28 mouse cellular contexts compared by ENCODE assay signal in the genomic region with DNA sequence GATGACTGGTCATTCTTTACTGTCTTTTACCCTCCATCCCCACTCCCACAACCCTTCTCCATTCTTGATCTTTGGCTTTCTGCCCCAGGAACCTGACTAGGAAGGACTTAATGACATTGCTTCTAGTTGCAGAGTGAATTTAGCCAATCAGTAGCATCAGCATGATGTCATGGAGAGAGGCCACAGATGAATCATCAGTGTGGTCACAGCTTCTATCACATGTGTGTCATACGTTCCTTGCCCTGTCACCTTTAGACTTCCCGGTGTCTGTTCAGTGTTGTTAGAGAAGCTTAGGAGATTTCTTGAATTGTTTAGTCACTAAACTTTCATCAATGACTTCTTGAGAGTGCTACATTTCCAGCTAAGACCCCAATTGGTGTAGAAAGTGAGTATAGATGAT. TPM values are rescaled to one million over a fixed set of nuclear protein-coding genes. Genes with fewer than 3 reads are reported as not detected.
DNase-seq lines count a peak whose midpoint lies in the region; TF ChIP-seq lines count a peak whose summit lies in the region.
"Had no signal": no experiment of that assay in that cellular context is flagged by ENCODE, and none has a peak within 500 bp of the region (broad histone marks: within the 10 kb centered on the region; RNA-seq: fewer than 3 reads in every experiment).

No protein-coding gene starts in this region.

- in situ Hi-C loops in CH12.LX (cut with MboI; ENCODE audit: low pct_ligation_motif_present, low pct_unique_long_range_greater_than_20kb, low sequenced_read_pairs), result no loop called here

- dilution Hi-C loops in CH12.LX (cut with MboI; ENCODE audit: extremely low pct_ligation_motif_present, extremely low pct_unique_long_range_greater_than_20kb, low sequenced_read_pairs), result no loop called here

- H3K27ac ChIP-seq in CH12.LX (ENCODE audit: insufficient read depth, low read depth) (no peak overlapping the region), macrophage (peak overlapping the region; percentile 28)
- H3K27ac ChIP-seq in small intestine, adult 2 months (ENCODE audit: insufficient read depth, low read depth, low read length), result peak overlapping the region; percentile 82
- H3K27ac ChIP-seq: forebrain, embryonic 13.5 days; hindbrain, embryonic 14.5 days; kidney, postnatal 0 days; liver, embryonic 14.5 days; stomach, embryonic 15.5 days had no signal

- no peak for TF ChIP-seq POLR2A in CH12.LX (IDR thresholded peaks at IDR 0.05; ENCODE audit: low read depth, low read length)
- no peak for TF ChIP-seq POLR2A in small intestine, adult 2 months (IDR thresholded peaks at IDR 0.05; ENCODE audit: low read depth, low read length)

- no peak overlapping the region for H3K9ac ChIP-seq in CH12.LX (ENCODE audit: insufficient read depth, low read depth)
- H3K9ac ChIP-seq: forebrain, embryonic 13.5 days; heart, embryonic 12.5 days; hindbrain, embryonic 14.5 days; liver, embryonic 14.5 days; stomach, embryonic 15.5 days had no signal

- H3K36me3 ChIP-seq in CH12.LX (replicated peaks in 1 of 2; ENCODE audit: control insufficient read depth in 1 of 2, insufficient read depth in 1 of 2, low read length in 1 of 2) (no peaks in the 10 kb centered on the region), macrophage (ENCODE audit: inconsistent target) (no peaks in the 10 kb centered on the region)
- no peaks in the 10 kb centered on the region for H3K36me3 ChIP-seq in small intestine, adult 2 months (ENCODE audit: control insufficient read depth, insufficient read depth, low read length)
- H3K36me3 ChIP-seq: heart, embryonic 12.5 days; stomach, embryonic 15.5 days had no signal

- H3K27me3 ChIP-seq in CH12.LX (replicated peaks), result no peaks in the 10 kb centered on the region
- H3K27me3 ChIP-seq in small intestine, adult 2 months (ENCODE audit: control insufficient read depth, insufficient read depth, low read length), result no peaks in the 10 kb centered on the region
- H3K27me3 ChIP-seq: heart, embryonic 12.5 days; stomach, embryonic 15.5 days had no signal

- H3K79me2 ChIP-seq in CH12.LX (replicated peaks; ENCODE audit: control insufficient read depth, extremely low read depth, insufficient read depth, poor library complexity, severe bottlenecking), result no peaks in the 10 kb centered on the region
- no peaks in the 10 kb centered on the region for H3K79me2 ChIP-seq in macrophage (ENCODE audit: inconsistent target)

- H3K4me3 ChIP-seq in CH12.LX (replicated peaks in 1 of 3; ENCODE audit: low read depth in 2 of 3, low read length in 2 of 3, poor library complexity in 1 of 3) (no peak overlapping the region), macrophage (ENCODE audit: inconsistent target) (no peak overlapping the region)
- H3K4me3 ChIP-seq in small intestine, adult 2 months (ENCODE audit: low read depth, low read length), result no peak overlapping the region
- H3K4me3 ChIP-seq: forebrain, embryonic 13.5 days; heart, embryonic 12.5 days; stomach, embryonic 15.5 days had no signal

- peak; percentile 30 for DNase-seq in 3T3-L1 (ENCODE audit: low read depth, low spot score)
- peak; percentile 44 for DNase-seq in CH12.LX (ENCODE audit: extremely low read depth)
- no peak for DNase-seq in urinary bladder, postnatal 14 days (ENCODE audit: low spot score)
- DNase-seq in adrenal gland, adult 18-20 months (ENCODE audit: low spot score in 2 of 2), result no peak
- no peak for DNase-seq in adrenal gland, adult (ENCODE audit: inconsistent age in 2 of 2, low spot score in 1 of 2)
- DNase-seq: adrenal gland, postnatal 10 days; B cell, adult 2 months; cerebellum, adult 8-10 months; cerebellum, postnatal 36 days; gastrocnemius, postnatal 25 days; heart, adult 18-20 months; kidney, adult 2 months; layer of hippocampus, adult 9-11 months; liver; lung, adult 2 months; lung, postnatal 10 days; retina, postnatal 1 day; right cerebral cortex, postnatal 14 days; thymus, postnatal 25 days had no signal

- WGBS in macrophage (ENCODE audit: missing documents), result 45% methylated on average over 2 of the region's 2 CpGs
- WGBS in small intestine, adult 2 months, result 56% methylated on average over 2 of the region's 2 CpGs

- peaks cover 6 to 18% of the 10 kb centered on the region in 2 experiments for H3K4me1 ChIP-seq in CH12.LX (ENCODE audit: control insufficient read depth in 1 of 2, insufficient read depth in 2 of 2)
- H3K4me1 ChIP-seq in small intestine, adult 2 months (ENCODE audit: control insufficient read depth, insufficient read depth, insufficient read length, low read length), result peaks cover 31% of the 10 kb centered on the region; the same call in 1 of the 2 replicates
- H3K4me1 ChIP-seq: forebrain, embryonic 13.5 days; heart, embryonic 12.5 days; stomach, embryonic 15.5 days had no signal

- H3K9me3 ChIP-seq in CH12.LX (replicated peaks; ENCODE audit: low read length), result no peaks in the 10 kb centered on the region
- H3K9me3 ChIP-seq: forebrain, embryonic 13.5 days; heart, embryonic 12.5 days; stomach, embryonic 15.5 days had no signal

- H3K4me2 ChIP-seq in CH12.LX (ENCODE audit: insufficient read depth, low read depth, poor library complexity, severe bottlenecking), result no peak overlapping the region
- H3K4me2 ChIP-seq: forebrain, embryonic 13.5 days; heart, embryonic 12.5 days; hindbrain, embryonic 14.5 days; midbrain, embryonic 11.5 days; stomach, embryonic 15.5 days had no signal

- no peak for TF ChIP-seq CTCF in CH12.LX (conservative IDR thresholded peaks at IDR 0.05 in 1 of 2, IDR thresholded peaks at IDR 0.05 in 1 of 2; ENCODE audit: low read depth in 2 of 2, low read length in 2 of 2)
- TF ChIP-seq CTCF in small intestine, adult 2 months (IDR thresholded peaks at IDR 0.05; ENCODE audit: extremely low read depth, insufficient read length, insufficient replicate concordance, low read depth, low read length), result no peak

- TF ChIP-seq EP300 in CH12.LX (IDR thresholded peaks at IDR 0.05; ENCODE audit: low read length), result peak; percentile 56

- TF ChIP-seq RAD21 in CH12.LX (IDR thresholded peaks at IDR 0.05; ENCODE audit: low read depth, low read length), result no peak

TF ChIP-seq in CH12.LX, 34 proteins besides CTCF, POLR2A, EP300 and RAD21:
- 0 out of 2 replicates have a peak, but pooled peaks have one; percentile 20 for TF ChIP-seq TCF12 (IDR thresholded peaks at IDR 0.05; ENCODE audit: low read depth, low read length)
- peak; percentile 80 for TF ChIP-seq ETS1 (conservative IDR thresholded peaks at IDR 0.05; ENCODE audit: low read depth, low read length)
- no peak for TF ChIP-seq CHD1 (IDR thresholded peaks at IDR 0.05; ENCODE audit: low read depth, low read length)
- TF ChIP-seq TBP (conservative IDR thresholded peaks at IDR 0.05; ENCODE audit: low read depth, low read length), result no peak
- peak; percentile 64; the same call in 1 of the 2 replicates for TF ChIP-seq IRF4 (IDR thresholded peaks at IDR 0.05; ENCODE audit: low read depth, low read length)
- no peak for TF ChIP-seq MYC (IDR thresholded peaks at IDR 0.05; ENCODE audit: low read depth, low read length)
- peak; percentile 35 for TF ChIP-seq GABPA (IDR thresholded peaks at IDR 0.05; ENCODE audit: insufficient replicate concordance, low read depth, low read length)
- 0 out of 2 replicates have a peak, but pooled peaks have one; percentile 12 for TF ChIP-seq MEF2A (IDR thresholded peaks at IDR 0.05; ENCODE audit: borderline replicate concordance, low read depth, low read length)
- peak; percentile 52 for TF ChIP-seq BHLHE40 (IDR thresholded peaks at IDR 0.05; ENCODE audit: low read depth, low read length)
- TF ChIP-seq KAT2A (IDR thresholded peaks at IDR 0.05; ENCODE audit: insufficient replicate concordance, low read length), result no peak
- TF ChIP-seq JUN (IDR thresholded peaks at IDR 0.05; ENCODE audit: insufficient read depth, low read depth, low read length), result peak; percentile 87
- TF ChIP-seq JUND (conservative IDR thresholded peaks at IDR 0.05; ENCODE audit: low read depth, low read length), result peak; percentile 88
- TF ChIP-seq MAX (IDR thresholded peaks at IDR 0.05; ENCODE audit: low read length), result no peak
TF ChIP-seq in CH12.LX: peak in this region for 8.

RNA-seq across cellular contexts. Expression of a gene that starts 10.3 kb away (rescaled TPM):
- 42.2 and 42.9 TPM in 2 replicates for total RNA-seq in CH12.LX (2012; rRNA removed)
- total RNA-seq in CH12.LX (2014; rRNA removed), result 61.6 and 68.3 TPM in 2 replicates
- polyA plus RNA-seq in CH12.LX (2012; ENCODE audit: insufficient read length, low read depth), result 61.7 and 62.6 TPM in 2 replicates
- 100 to 1,000 TPM; 175 to 454 (median 248) TPM for total RNA-seq in macrophage (2018; cell fraction: chromatin; rRNA removed)
- total RNA-seq in macrophage (2018; cell fraction: cytosol; rRNA removed), result 100 to 1,000 TPM; 139 to 219 (median 170) TPM
- 100 to 1,000 TPM; 137 to 362 (median 212) TPM for total RNA-seq in macrophage (2018; cell fraction: nucleus; rRNA removed)
- polyA plus RNA-seq in macrophage (2018), result 129 to 262 TPM (median 129 TPM) in 3 replicates
- 9.2 and 17.0 TPM in 2 replicates for polyA plus RNA-seq in small intestine, adult 2 months (2012; rRNA removed)
- total RNA-seq in adrenal gland, adult 18-20 months (2021), result 100 to 1,000 TPM; 165 to 203 TPM

Comparison
In these comparisons a context has a peak if more than half of its experiments do, and no peak if none do; other contexts are left out.
1. DNase-seq: peak in 3T3-L1 (single experiment) and CH12.LX (single experiment); none in urinary bladder, postnatal 14 days (single experiment), adrenal gland, adult 18-20 months (0 of 2) and adrenal gland, adult (0 of 2).